Mouse (Mus musculus): ENCODE data around the gene Fam57b.

Gene Fam57b

DNA sequence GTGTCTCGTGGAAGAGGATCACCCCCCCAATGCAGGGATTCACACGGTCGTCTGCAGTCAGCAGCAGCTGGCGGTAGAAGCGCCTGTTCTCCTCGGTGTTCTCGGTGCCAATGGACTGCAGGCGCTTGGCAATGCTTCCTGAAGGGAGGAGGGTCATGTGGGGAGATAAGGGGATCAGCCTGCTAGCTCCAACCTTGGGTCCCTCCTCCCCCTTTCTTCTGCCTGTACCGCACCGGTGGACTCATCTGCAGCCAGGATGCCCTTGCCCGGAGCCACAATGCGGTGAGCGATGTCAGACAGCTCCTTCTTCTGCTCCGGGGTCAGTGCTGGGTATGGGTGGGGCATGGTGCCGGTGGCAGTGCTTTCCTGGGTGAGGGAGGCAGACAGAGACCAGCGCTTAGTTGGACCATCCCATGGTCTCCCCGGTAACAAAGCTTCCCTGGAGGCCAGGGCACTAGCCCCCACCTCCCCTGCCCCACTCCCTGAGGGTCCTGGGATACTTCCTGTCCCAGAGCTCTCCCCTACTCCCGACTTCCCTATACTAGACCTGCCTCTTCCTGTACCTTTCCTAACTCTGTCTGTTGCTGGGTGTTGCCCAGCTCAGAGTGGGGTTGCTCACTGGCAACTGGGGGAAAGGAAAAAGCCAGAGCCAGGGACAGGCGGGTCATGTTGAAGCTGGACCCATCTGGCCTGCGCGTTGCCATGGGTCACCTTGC lies at the start of gene Fam57b:
Fam57b (plus strand) TSS at position 258 of the 716 bp plus-strand sequence.
- in situ Hi-C loops (cut with MboI, MseI) = loop anchor here (10.0 kb wide), 1 partner anchor 963 kb away; no protein-coding TSS in a partner anchor

DNA sequence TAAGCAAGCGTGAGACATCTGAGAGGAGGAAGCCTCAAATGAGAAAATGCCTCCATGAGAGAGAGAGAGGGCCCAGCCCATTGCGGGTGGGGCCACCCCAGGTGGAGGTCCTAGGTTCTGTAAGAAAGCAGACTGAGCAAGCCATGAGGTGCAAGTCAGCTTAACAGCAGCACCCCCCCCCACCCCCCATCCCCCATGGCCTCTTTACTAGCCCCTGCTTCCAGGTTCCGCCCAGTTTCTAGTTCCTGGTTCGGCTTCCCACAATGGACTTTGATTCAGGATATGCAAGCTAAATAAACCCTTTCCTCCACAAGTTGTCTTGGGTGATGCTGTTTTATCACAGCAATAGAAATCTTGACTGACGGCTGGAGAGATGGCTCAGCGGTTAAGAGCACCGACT lies 48.6 kb upstream of the Fam57b start:
- in situ Hi-C loops (cut with MboI, MseI) = no loop called here

- in situ Hi-C loops (cut with MboI, MseI) = no loop called here
These were observed 47.7 kb upstream of the Fam57b start for GRCm38 (mm10) chr7:126749582-126750343.

GRCm38 (mm10) chr7:126754866-126755265 lies 42.6 kb upstream of the Fam57b start:
- in situ Hi-C loops (cut with MboI, MseI) = no loop called here

GRCm38 (mm10) chr7:126758539-126758938 lies 38.9 kb upstream of the Fam57b start:
- in situ Hi-C loops (cut with MboI, MseI) = no loop called here

DNA sequence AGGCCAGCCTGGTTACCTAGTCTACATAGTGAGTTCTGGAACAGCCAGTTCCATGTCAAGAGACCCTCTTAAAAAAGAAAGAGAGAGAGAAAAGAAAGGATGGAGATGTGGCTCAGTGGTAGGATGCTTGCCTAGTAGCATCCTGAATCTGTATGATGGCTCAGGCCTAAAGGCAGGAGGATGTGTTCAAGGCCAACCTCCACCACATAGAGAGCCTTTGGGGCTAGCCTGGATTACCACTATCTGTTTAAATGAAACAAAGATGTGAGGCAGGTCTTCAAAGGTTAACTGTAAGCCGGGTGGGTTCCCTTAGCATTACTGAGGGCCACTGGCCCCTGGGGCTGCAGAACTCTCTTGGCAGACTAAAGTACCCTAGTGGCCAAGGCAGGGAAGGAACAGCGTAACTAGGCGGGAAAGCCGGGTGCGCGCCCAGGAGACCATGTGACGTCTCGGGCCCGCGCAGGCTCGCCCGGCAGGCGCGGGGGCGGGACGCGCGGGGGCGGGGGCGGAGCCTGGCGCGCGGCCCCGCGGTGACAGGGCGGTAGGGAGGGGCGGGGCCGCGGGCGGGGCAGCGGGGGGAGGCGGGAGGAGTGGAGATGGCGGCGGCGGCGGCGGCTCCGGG lies 38.3 kb upstream of the Fam57b start, which contains the start of gene Mapk3:
Mapk3 (plus strand) TSS at position 552 of the 622 bp plus-strand sequence.
- in situ Hi-C loops (cut with MboI, MseI) = no loop called here

GRCm38 (mm10) chr7:126759672-126760390 lies 37.6 kb upstream of the Fam57b start:
- in situ Hi-C loops (cut with MboI, MseI) = no loop called here

- in situ Hi-C loops (cut with MboI, MseI) = no loop called here
These were observed 37.1 kb upstream of the Fam57b start for GRCm38 (mm10) chr7:126760391-126760802.

DNA sequence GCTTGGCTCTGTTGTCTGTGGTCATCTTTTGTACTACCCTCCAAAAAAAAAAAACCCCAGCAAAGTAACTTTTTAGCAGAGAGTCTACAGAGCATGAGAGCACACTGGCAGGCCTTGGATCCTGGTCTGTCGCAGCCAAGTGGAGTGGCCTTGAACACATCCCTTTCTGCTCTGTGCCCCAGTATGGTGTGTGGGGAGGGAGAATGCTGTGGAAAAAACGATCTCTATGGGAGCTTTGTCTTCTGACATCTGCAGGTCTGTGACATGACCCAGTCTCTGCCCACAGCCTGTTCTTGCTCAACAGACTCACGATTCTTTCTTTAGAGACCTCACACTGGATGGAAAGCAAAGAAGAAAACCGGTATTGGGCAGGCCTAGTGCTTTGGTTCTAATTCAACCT lies 36.5 kb upstream of the Fam57b start:
- in situ Hi-C loops (cut with MboI, MseI) = no loop called here

GRCm38 (mm10) chr7:126761529-126762067 lies 35.9 kb upstream of the Fam57b start:
- in situ Hi-C loops (cut with MboI, MseI) = no loop called here

DNA sequence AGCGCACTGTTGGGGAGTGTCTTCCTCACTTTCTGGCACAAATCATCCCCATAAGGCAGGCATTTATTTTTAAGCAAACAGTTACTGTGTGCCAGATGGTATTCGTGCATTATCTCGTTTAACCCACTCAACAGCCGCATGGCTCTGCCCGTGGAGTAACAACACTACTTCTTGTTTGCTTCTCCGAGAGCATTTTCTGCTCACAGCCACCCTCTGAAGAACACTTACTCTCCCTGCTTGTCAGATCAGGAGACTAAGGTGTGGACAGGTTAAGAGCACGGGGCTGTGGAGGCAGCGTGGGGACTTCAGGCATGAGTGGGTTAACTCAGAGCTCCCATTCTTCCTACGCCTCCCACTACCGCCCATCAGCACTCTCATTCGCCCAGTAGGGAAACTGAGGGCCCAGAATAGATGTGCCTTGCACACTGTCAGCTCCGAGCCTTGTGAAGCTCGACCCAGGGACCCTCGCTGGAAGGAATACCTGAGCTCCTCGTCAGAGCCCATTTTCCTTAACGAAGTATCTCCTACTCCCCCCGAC lies 34.9 kb upstream of the Fam57b start:
- in situ Hi-C loops (cut with MboI, MseI) = no loop called here

- in situ Hi-C loops (cut with MboI, MseI) = no loop called here
These were observed 31.9 kb upstream of the Fam57b start for GRCm38 (mm10) chr7:126765540-126765939.

DNA sequence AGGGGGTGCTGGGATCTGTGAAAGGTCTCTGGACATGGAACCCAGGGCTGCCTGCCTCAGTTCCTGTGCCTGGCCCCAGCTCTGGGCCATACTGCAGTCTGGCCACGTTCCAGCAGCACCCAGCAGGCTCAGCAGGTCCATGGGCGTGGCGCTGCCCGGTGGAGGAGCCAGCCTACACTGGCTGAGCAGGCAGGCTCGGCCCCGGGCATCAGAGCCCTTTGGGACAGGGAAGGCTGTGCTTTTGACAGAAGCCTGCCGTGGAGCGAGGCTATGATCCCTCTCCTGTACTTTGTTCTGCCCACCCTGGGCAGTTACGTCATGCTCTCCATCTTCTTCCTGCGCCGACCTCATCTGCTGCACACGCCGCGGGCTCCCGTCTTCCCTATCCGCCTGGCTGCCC lies 31.3 kb upstream of the Fam57b start, which contains the start of gene Gdpd3:
Gdpd3 (plus strand) TSS at position 134 of the 400 bp plus-strand sequence.
- in situ Hi-C loops (cut with MboI, MseI) = no loop called here

GRCm38 (mm10) chr7:126767001-126767400 lies 30.5 kb upstream of the Fam57b start:
- in situ Hi-C loops (cut with MboI, MseI) = no loop called here

DNA sequence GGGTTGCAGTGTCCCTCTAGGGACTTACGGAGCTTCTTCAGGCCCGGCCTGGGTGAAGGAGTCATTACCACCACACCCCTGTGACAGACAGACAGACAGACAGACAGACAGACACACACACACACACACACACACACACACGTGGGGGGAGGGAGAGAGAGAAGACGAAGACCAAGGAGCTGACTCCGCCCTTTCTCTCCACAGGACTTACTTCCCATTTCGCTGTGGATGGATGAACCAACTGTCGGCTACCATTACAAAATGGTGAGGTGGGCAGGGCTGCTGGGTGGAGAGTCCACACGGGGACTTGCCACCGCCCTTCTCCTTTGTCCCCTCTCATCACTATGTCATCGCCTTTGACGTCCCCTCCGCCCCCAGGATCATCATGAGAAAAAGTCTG lies 26.7 kb upstream of the Fam57b start:
- in situ Hi-C loops (cut with MboI, MseI) = no loop called here

- in situ Hi-C loops (cut with MboI, MseI) = no loop called here
These were observed 24.1 kb upstream of the Fam57b start for GRCm38 (mm10) chr7:126773351-126773750.

- in situ Hi-C loops (cut with MboI, MseI) = no loop called here
These were observed 23.0 kb upstream of the Fam57b start for GRCm38 (mm10) chr7:126774463-126774862.

DNA sequence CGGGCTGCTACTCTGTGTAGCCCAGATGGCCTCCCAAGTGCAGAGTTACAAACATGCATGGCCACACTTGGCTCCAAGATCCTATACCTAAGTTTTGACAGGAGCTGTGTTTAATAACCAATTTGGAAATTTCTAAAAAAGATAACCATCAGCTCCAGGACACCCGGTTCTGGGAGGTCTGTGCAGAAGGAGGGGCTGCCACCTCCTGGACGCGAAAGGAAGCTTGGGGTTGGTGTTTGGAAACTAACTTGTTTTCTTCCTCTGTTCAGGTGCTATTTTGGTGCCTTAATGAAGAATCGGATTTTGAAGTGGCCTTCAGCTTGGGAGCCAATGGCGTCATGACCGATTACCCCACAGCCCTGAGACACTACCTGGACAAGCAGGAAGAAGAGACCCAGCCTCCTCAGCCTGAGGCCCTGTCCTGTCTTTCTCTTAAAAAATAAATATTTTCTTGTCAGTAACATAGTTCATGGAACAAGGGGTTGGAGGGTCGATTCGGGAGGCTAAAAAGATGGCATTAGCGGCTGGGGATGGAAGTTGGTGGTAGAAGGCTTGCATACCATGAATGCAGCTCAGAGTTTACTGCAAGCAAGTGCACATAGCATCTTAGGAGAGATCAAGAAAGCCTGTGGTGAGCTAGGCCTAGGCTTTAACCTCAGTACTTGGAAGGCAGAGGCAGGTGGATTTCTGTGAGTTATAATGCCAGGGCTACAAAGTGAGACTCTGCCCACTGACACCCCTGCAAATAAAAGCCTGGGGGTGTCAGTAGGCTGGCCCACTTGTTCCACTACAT lies 22.1 kb upstream of the Fam57b start:
- in situ Hi-C loops (cut with MboI, MseI) = loop anchor here (5.0 kb wide), 1 partner anchor 73 kb away; no protein-coding TSS in a partner anchor

DNA sequence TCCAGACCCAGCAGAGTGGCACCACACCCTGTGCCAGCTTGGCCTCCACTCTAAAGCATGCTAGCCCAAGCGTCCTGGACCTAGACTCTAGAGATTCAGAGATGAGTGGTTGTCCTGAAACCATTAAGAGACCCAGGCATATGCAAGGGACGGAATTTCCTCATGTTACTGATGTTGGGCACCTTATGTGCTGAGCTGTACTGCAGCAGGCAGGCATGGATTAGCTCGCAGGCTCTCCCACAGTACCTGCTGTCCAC lies 21.6 kb upstream of the Fam57b start:
- in situ Hi-C loops (cut with MboI, MseI) = loop anchor here (5.0 kb wide), 1 partner anchor 74 kb away; no protein-coding TSS in a partner anchor

GRCm38 (mm10) chr7:126776598-126777057 lies 20.8 kb upstream of the Fam57b start, which contains the start of gene Ypel3:
Ypel3 (plus strand) TSS chr7:126776955.
- in situ Hi-C loops (cut with MboI, MseI) = loop anchor here (5.0 kb wide), 1 partner anchor 74 kb away; no protein-coding TSS in a partner anchor
